Mouse (Mus musculus) heart, postnatal 0 days (tissue): ENCODE data around the gene Hyou1.

Experiments used
- CTCF ChIP-seq: IDR thresholded peaks from 2 replicates; pipeline ENCODE4 v1.5.1; 2016; ENCODE audit warnings: antibody characterized with exemption, control low read depth, low read depth
- EP300 ChIP-seq: IDR thresholded peaks from 2 replicates; pipeline ENCODE4 v1.6.1; 2016; ENCODE audit warnings: antibody characterized with exemption, low read depth

DNA sequence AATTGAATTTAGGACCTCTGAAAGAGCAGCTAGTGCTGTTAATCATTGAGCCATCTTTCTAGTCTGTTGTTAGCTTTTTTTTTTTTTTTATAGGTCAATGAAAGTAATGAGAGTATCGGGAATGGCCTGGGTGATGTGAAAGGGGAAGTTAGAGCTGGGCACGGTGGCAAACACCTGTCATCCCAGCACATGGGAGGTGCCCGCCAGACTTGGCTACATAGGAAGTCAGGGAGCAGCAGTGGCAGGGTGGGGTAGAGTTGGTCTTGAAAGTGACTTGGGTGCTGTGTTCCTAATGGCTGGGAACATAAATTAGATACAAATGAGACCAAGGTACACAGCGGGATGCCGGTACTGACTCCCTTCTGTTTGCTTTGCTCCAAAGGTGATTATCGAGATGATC lies 48.6 kb upstream of the Hyou1 start:
- TF ChIP-seq CTCF (no peak), EP300 (no peak)
